Mouse (Mus musculus): ENCODE data around the gene Prkce. TPM values are rescaled to one million over a fixed set of nuclear protein-coding genes. Genes with fewer than 3 reads are reported as not detected.

Prkce gene
- total RNA-seq, 2 experiments from 2014 or later: 6.9 to 7.4 TPM

GRCm38 (mm10) chr17:86302266-86302665, 134.7 kb downstream of the Prkce start:
- DNase-seq: peak; percentile 60

DNA sequence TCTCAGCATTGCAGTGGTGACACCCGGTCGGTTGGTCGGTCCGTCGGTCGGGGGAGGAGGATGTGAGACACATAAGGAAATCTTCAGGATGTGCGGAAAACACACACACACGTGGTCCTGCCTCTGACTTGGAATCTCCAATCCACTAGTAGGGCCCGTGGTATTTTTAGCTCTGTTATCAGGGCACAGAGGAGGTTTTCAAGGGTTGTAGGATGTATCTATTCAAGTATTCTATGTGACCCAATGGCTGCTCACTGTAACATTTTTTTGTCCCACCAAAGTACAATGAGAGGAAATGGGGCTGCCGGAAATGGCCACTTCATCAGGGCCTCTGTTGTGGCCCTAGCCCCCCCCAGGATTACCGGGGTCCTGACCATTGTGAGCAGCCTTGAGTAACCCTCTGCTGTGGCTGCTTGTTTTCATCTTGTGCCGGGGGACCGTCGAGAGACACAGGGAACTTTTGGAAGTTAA, 135.3 kb downstream of the Prkce start:
- DNase-seq: no peak

- no peak for DNase-seq
These were observed 136.0 kb downstream of the Prkce start for GRCm38 (mm10) chr17:86303401-86304243.

- DNase-seq: no peak
These were observed 137.5 kb downstream of the Prkce start for GRCm38 (mm10) chr17:86304923-86305630.

DNA sequence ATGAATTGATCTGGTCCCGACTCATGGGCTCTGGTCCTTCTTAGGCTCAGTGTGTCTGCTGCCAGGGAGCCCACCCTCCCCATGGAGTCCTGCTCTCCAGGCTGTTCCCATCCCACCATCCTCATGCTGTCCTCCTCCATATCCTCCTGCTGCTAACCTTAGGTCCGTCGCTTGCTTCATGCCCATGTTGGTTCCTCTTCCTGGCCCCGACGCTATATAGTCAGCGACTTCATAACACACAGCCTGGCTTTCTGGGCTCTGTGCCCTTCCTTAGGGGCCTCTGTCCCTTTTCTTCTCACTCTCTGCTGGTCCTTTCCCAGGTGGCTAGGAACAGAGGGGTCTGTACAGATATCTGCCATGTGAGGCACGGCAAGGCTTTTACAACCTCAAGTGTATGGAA, 138.6 kb downstream of the Prkce start:
- DNase-seq: no peak

- no peak for DNase-seq
These were observed 146.0 kb downstream of the Prkce start for GRCm38 (mm10) chr17:86313413-86314139.

GRCm38 (mm10) chr17:86315874-86316273, 148.3 kb downstream of the Prkce start:
- no peak for DNase-seq

DNA sequence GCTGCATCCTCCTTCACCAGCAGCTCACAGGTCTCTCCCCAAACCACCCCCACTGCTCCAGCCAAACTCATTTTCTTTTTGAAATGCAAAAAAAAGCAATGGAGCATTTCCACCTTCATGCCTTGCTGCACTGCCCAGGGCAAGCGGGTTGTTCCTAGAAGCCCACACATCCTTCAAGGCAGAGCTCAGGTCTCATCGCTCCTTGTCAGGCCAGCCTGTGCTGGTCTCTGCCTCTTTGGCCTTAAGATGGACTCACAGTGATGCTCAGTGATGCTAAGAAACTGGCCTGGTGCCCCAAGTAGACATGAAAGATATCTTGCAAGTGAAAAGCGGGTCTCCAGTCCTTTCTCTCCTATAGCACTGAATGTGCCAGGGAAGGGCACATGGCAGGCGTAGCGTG, 149.2 kb downstream of the Prkce start:
- no peak for DNase-seq

- DNase-seq: no peak
These were observed 149.6 kb downstream of the Prkce start for GRCm38 (mm10) chr17:86317197-86317596.

DNA sequence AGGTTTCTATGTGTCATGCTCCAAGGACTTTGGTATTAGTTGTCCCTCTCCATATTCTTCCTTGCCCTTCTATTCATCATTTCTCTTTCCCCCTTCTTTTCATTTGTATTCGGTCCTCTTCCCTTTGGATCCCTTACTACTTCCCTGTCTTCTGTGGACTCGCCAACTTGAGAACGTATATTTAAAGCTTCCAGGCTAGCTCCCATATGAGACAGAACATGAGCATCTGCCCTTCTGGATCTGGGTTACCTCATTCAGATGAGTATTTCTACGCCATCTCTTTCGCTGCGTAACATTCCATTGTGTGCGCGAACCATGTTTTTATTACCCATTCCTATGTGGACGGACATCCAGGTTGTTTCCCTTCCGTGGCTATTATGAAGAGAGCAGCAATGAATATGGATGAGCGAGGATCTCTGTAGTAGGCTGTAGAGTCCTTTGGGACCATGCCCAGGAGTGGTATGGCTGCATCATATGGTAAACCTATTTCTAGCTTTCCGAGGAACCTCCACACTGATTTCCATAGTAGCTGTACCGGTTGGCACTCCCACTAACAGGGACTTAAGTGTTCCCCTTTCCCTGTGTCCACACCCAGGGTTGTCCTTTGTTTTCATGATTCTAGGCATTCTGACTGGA, 152.5 kb downstream of the Prkce start:
- DNase-seq: no peak

- DNase-seq: no peak
These were observed 155.3 kb downstream of the Prkce start for GRCm38 (mm10) chr17:86322840-86323239.

- no peak for DNase-seq
These were observed 155.7 kb downstream of the Prkce start for GRCm38 (mm10) chr17:86323310-86323709.

DNA sequence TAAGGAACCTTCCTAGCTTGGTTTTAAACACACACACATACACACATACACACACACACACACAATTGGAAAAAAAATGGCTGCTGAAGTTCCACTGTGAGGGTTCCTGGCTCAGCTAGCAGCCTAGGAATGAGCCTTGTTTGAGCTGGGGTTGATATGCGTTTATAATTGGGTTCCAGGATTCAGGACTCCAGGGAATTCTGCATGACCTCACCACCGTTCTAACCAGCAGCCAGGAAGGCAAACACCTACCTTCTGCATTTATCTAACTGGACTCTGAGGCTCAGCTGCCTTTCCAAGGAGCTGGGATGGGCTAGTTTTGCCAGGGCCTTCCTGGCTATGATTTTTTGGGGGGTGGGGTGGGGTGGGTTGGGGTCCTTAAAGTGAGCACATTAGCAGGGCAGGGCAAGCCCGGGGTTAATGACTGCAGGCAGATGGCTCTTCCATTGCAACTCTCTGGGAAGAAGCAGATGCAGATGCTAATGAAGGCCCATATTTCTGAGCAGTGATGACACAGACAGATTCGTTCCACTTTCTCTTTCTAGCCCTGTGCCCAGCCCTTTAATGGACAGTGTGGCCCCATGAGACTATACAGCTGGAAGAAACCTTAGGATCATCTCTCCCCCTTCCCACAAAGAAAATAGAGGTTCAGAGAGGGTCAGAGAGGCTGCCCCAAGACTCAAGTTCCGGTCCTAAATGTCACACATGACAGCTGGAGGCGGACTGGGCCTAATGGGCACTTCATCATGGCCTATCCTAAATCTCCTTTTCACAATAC, 156.5 kb downstream of the Prkce start:
- DNase-seq: no peak

DNA sequence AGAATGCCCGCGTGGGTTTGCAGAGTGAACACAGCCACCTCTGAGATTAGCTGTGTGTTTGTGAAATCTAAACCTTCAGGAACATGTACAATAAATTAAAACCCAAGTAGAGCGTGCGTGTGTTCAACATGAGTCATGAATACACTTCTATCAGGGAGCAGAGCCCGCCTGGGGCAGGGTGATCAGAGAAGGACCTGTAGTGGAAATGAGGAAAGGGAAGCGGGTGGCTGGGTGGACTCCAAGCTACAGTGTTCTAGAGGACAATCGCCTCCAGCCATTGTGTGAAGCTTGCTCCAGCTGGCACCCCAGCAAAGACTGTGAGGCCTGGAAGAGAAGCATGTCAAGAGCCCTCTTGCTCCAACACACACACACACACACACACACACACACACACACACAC, 157.2 kb downstream of the Prkce start:
- DNase-seq: no peak

DNA sequence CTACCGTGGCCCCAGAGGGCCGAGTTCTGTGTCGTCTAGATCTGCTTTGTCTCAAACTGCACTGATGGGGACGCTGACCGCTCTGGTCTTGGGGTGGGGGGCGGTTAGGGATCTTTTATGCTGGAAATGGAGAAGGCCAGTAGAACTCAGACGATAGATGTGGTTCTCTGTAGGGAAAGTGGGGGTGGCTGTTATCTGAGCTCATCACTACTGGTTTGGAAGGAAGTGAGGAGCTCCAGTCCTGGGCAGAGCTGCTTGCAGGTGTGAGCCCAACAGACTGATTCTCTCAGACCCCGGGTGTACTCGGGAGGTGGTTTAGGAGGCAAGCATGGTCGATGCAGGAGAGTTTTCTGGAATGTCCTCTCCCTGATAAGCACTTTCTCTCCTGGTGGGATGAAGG, 157.7 kb downstream of the Prkce start:
- DNase-seq: no peak

- DNase-seq: no peak
These were observed 160.4 kb downstream of the Prkce start for GRCm38 (mm10) chr17:86327958-86328357.

DNA sequence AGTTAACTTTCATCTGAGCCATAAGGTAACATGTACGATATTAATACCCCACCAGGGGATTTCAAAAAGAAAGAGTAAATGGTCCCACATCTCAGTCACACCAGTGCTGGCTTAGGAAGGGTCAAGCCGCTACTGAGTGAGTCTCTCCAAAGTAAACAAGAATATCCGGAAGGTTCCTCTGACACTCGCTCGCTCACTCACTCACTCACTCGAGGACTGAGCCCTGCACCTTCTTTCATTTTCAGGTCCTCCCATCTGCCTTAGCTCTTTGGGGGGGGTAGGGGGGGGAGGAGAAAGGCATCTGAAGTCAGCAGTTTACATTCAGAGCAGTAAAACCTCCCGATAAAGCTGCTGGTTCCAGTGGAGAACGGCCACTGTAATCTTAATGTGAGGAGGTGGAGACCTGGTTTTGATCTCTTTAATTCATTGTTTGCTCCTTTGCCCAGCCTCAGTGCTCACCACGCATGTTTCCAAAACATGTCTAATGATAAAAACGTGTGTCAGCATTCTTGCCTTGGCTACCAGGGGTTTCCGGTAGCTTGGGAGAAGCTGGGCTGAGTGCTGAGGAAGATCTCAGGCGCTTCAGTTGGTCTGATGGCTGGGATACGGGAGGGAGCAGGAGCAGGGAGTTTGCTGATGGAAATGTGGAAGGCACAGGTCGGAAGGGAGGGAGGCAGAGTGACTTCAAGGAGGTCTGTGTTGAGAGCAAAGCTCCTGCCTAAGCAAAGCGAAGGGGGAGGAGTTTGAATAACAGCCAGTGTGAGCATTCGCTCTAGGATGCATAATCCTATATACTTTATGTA, 161.9 kb downstream of the Prkce start:
- no peak for DNase-seq

GRCm38 (mm10) chr17:86330076-86330955, 162.7 kb downstream of the Prkce start:
- DNase-seq: no peak

- DNase-seq: no peak
These were observed 164.2 kb downstream of the Prkce start for GRCm38 (mm10) chr17:86331835-86332234.

GRCm38 (mm10) chr17:86334990-86335389, 167.4 kb downstream of the Prkce start:
- no peak for DNase-seq
